Mouse (Mus musculus): Measurements from ENCODE around the gene Cep128. TPM values are rescaled to one million over a fixed set of nuclear protein-coding genes. Genes with fewer than 3 reads are reported as not detected.

Gene Cep128
- polyA plus RNA-seq, 1 experiment from 2014 or later: 7.4 TPM

DNA sequence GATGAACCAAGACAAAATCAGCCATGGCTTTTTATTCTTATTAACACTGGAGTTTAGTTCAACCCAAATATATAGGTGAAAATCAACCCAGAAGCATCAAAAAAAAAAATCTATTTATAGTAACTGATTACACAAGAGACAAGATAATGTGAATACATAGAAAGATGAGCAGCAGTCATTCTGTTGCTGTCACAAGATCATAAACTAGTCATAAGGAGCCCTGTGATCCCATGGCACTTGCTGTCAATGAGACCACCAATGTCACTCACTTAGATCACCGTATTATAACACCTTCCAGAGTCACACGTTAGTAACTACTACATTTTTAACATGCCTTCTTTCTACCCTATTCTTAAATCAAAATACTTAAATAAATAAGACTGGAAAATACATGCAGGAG lies 118.2 kb downstream of the Cep128 start:
- H3K27ac ChIP-seq (replicated peaks in 1 of 2; ENCODE audit: control insufficient read depth in 1 of 2, insufficient read depth in 1 of 2, low read depth in 2 of 2, low read length in 2 of 2): no peak overlapping the region
- no peaks in the 10 kb centered on the region for H3K9me3 ChIP-seq (ENCODE audit: control insufficient read depth, low read length)
- H3K36me3 ChIP-seq (ENCODE audit: control insufficient read depth, insufficient read depth, low read length): no peaks in the 10 kb centered on the region
- 55% methylated on average over 2 of the region's 2 CpGs for WGBS
- no peak for ATAC-seq (ENCODE audit: insufficient number of reproducible peaks, insufficient read depth, low FRiP score, low read depth)
- H3K4me2 ChIP-seq (ENCODE audit: low read length): no peak overlapping the region
- peaks cover 3 to 19% of the 10 kb centered on the region in 2 experiments for H3K4me1 ChIP-seq (ENCODE audit: control insufficient read depth in 2 of 2, insufficient read depth in 2 of 2, low read length in 2 of 2)
- H3K9ac ChIP-seq (ENCODE audit: low read length): no peak overlapping the region
- no peak overlapping the region for H3K4me3 ChIP-seq (ENCODE audit: control insufficient read depth in 1 of 2, insufficient read depth in 1 of 2, low read depth in 1 of 2, low read length in 2 of 2)
- H3K27me3 ChIP-seq (ENCODE audit: control insufficient read depth, insufficient read depth, low read length): no peaks in the 10 kb centered on the region

DNA sequence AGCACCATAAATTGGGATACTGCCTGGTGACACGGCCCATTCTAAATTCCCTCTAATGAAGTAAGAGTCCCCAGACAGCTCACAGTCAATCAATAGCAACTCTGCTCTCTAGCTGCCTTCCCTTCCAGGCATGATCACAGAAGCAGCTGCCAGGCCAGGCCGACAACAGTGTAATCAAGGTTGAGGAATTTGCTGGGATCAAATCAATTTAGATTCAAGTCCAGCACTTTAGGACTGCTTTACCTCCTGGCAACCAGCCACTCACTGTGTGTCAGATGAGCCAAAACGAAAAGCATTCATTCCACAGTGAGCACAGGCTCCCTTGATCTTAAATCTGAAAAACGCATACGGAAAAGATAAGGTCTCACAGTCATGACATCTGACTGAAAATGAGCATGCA lies 118.7 kb downstream of the Cep128 start:
- no peak overlapping the region for H3K4me2 ChIP-seq (ENCODE audit: low read length)
- H3K9me3 ChIP-seq (ENCODE audit: control insufficient read depth, low read length): no peaks in the 10 kb centered on the region
- ATAC-seq (ENCODE audit: insufficient number of reproducible peaks, insufficient read depth, low FRiP score, low read depth): peak; percentile 54; the same call in 1 of the 2 replicates
- H3K9ac ChIP-seq (ENCODE audit: low read length): no peak overlapping the region
- H3K36me3 ChIP-seq (ENCODE audit: control insufficient read depth, insufficient read depth, low read length): no peaks in the 10 kb centered on the region
- H3K27ac ChIP-seq (replicated peaks in 1 of 2; ENCODE audit: control insufficient read depth in 1 of 2, insufficient read depth in 1 of 2, low read depth in 2 of 2, low read length in 2 of 2): peak overlapping the region; percentile 0 to 37; a peak in 1 of 4 replicates
- H3K4me1 ChIP-seq (ENCODE audit: control insufficient read depth in 2 of 2, insufficient read depth in 2 of 2, low read length in 2 of 2): peaks cover 3 to 19% of the 10 kb centered on the region in 2 experiments
- H3K27me3 ChIP-seq (ENCODE audit: control insufficient read depth, insufficient read depth, low read length): no peaks in the 10 kb centered on the region
- no peak overlapping the region for H3K4me3 ChIP-seq (ENCODE audit: control insufficient read depth in 1 of 2, insufficient read depth in 1 of 2, low read depth in 1 of 2, low read length in 2 of 2)
- 12% methylated on average over 5 of the region's 5 CpGs for WGBS

DNA sequence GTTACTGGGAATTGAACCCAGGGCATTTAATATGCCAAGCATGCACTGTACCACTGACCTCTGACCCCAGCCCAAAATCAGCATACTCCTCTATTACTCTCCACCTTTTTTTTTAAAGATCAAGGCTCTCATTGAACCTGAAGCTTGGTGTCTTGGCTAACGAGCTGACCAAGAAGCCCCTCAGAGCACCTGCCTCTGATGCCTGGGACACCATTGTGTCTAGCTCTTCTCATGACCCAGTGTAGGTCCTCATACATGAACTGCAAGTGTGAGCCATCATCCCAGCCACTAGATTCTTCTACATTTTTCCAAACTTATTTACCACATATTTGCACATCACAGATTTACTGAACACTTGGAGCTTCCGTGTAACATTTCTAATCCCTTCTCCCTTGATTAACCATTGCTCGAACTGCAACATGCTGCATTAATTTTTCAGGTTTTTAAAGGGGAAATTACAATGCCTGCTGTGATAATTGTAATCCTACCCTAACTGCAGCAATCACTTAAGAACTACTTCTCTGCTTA lies 119.3 kb downstream of the Cep128 start:
- no peak for ATAC-seq (ENCODE audit: insufficient number of reproducible peaks, insufficient read depth, low FRiP score, low read depth)
- no peaks in the 10 kb centered on the region for H3K27me3 ChIP-seq (ENCODE audit: control insufficient read depth, insufficient read depth, low read length)
- H3K9ac ChIP-seq (ENCODE audit: low read length): no peak overlapping the region; the same call in 1 of the 2 replicates
- no peak overlapping the region for H3K4me2 ChIP-seq (ENCODE audit: low read length)
- peaks cover 3 to 19% of the 10 kb centered on the region in 2 experiments for H3K4me1 ChIP-seq (ENCODE audit: control insufficient read depth in 2 of 2, insufficient read depth in 2 of 2, low read length in 2 of 2)
- peak overlapping the region in 1 of 2 experiments; percentile 37; a peak in 1 of 4 replicates for H3K27ac ChIP-seq (replicated peaks in 1 of 2; ENCODE audit: control insufficient read depth in 1 of 2, insufficient read depth in 1 of 2, low read depth in 2 of 2, low read length in 2 of 2)
- H3K4me3 ChIP-seq (ENCODE audit: control insufficient read depth in 1 of 2, insufficient read depth in 1 of 2, low read depth in 1 of 2, low read length in 2 of 2): no peak overlapping the region
- 75% methylated on average over 3 of the region's 3 CpGs for WGBS
- no peaks in the 10 kb centered on the region for H3K36me3 ChIP-seq (ENCODE audit: control insufficient read depth, insufficient read depth, low read length)
- H3K9me3 ChIP-seq (ENCODE audit: control insufficient read depth, low read length): no peaks in the 10 kb centered on the region

DNA sequence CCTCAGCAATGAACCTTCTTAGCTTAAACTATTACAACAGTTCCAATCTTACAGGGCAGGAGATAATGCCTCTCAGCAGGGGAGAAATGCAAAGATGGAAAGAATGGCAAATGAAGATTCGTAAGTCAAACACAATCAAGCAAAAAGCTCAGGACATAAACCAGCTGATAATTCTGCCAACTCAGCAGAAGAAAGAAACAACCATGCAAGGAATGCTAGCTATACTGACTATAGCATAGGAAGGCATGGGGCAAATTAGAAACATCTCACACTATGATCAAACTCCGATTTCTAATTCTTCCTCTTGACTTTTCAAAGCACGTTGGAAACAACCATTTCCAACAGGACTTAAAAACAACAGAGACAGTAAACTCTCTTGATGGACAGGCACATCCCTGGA lies 120.5 kb downstream of the Cep128 start:
- Histone ChIP-seq H3K4me3 (ENCODE audit: control insufficient read depth in 1 of 2, insufficient read depth in 1 of 2, low read depth in 1 of 2, low read length in 2 of 2) (no peak overlapping the region), H3K9me3 (ENCODE audit: control insufficient read depth, low read length) (no peaks in the 10 kb centered on the region), H3K36me3 (ENCODE audit: control insufficient read depth, insufficient read depth, low read length) (no peaks in the 10 kb centered on the region), H3K4me2 (ENCODE audit: low read length) (no peak overlapping the region), H3K4me1 (ENCODE audit: control insufficient read depth in 2 of 2, insufficient read depth in 2 of 2, low read length in 2 of 2) (peaks cover 3 to 19% of the 10 kb centered on the region in 2 experiments), H3K27ac (replicated peaks in 1 of 2; ENCODE audit: control insufficient read depth in 1 of 2, insufficient read depth in 1 of 2, low read depth in 2 of 2, low read length in 2 of 2) (no peak overlapping the region), H3K9ac (ENCODE audit: low read length) (no peak overlapping the region), H3K27me3 (ENCODE audit: control insufficient read depth, insufficient read depth, low read length) (no peaks in the 10 kb centered on the region)
- ATAC-seq (ENCODE audit: insufficient number of reproducible peaks, insufficient read depth, low FRiP score, low read depth): no peak
- 77% methylated on average over 3 of the region's 3 CpGs for WGBS

DNA sequence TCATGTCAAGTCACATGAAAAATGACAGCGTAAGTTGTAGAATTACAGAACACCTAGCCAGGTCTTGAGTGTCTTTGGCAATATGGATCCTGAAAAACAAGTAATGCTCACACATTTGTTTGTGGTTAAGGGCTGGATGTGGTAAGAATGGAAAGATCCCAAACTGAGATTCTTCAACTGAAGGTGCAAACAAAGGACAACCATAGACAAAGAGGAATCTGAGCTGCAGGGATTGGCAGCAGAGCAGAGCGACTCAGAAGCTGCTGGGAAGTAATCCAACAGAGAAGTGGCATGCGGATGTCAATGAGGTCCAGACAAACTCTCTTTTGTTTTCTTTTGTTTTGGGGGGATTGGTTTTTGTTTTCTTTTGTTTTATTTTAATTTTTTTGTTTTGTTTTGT lies 121.4 kb downstream of the Cep128 start:
- H3K4me3 ChIP-seq (ENCODE audit: control insufficient read depth in 1 of 2, insufficient read depth in 1 of 2, low read depth in 1 of 2, low read length in 2 of 2): no peak overlapping the region
- H3K36me3 ChIP-seq (ENCODE audit: control insufficient read depth, insufficient read depth, low read length): no peaks in the 10 kb centered on the region
- no peaks in the 10 kb centered on the region for H3K27me3 ChIP-seq (ENCODE audit: control insufficient read depth, insufficient read depth, low read length)
- H3K27ac ChIP-seq (replicated peaks in 1 of 2; ENCODE audit: control insufficient read depth in 1 of 2, insufficient read depth in 1 of 2, low read depth in 2 of 2, low read length in 2 of 2): no peak overlapping the region
- no peak overlapping the region for H3K9ac ChIP-seq (ENCODE audit: low read length)
- peaks cover 3 to 19% of the 10 kb centered on the region in 2 experiments for H3K4me1 ChIP-seq (ENCODE audit: control insufficient read depth in 2 of 2, insufficient read depth in 2 of 2, low read length in 2 of 2)
- H3K4me2 ChIP-seq (ENCODE audit: low read length): no peak overlapping the region
- ATAC-seq (ENCODE audit: insufficient number of reproducible peaks, insufficient read depth, low FRiP score, low read depth): no peak
- WGBS: 73% methylated on average over 3 of the region's 3 CpGs
- H3K9me3 ChIP-seq (ENCODE audit: control insufficient read depth, low read length): no peaks in the 10 kb centered on the region

DNA sequence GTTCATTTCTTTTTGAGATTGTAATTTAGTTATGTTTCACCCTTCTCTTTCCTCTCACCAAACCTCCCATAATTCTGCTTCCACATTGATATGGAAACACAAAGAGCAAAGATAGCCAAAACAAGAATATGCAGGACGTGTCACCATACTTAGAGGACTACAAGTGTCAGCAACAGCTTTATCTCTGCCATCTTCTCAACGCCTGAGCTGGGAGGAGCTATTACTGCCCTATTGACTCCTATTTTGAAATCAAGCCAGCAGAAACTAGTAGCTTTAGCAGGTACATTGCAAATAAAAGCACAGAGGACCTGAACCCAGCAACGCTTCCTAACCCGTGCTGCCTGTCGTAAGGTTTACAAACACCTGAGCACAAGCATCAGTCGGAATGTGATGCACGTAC lies 127.9 kb downstream of the Cep128 start:
- Histone ChIP-seq H3K4me1 (ENCODE audit: control insufficient read depth in 2 of 2, insufficient read depth in 2 of 2, low read length in 2 of 2) (no peaks in the 10 kb centered on the region), H3K9me3 (ENCODE audit: control insufficient read depth, low read length) (no peaks in the 10 kb centered on the region), H3K4me2 (ENCODE audit: low read length) (no peak overlapping the region), H3K4me3 (ENCODE audit: control insufficient read depth in 1 of 2, insufficient read depth in 1 of 2, low read depth in 1 of 2, low read length in 2 of 2) (no peak overlapping the region), H3K27me3 (ENCODE audit: control insufficient read depth, insufficient read depth, low read length) (no peaks in the 10 kb centered on the region), H3K27ac (replicated peaks in 1 of 2; ENCODE audit: control insufficient read depth in 1 of 2, insufficient read depth in 1 of 2, low read depth in 2 of 2, low read length in 2 of 2) (no peak overlapping the region), H3K9ac (ENCODE audit: low read length) (no peak overlapping the region), H3K36me3 (ENCODE audit: control insufficient read depth, insufficient read depth, low read length) (no peaks in the 10 kb centered on the region)
- WGBS: 79% methylated on average over 7 of the region's 7 CpGs
- ATAC-seq (ENCODE audit: insufficient number of reproducible peaks, insufficient read depth, low FRiP score, low read depth): no peak

DNA sequence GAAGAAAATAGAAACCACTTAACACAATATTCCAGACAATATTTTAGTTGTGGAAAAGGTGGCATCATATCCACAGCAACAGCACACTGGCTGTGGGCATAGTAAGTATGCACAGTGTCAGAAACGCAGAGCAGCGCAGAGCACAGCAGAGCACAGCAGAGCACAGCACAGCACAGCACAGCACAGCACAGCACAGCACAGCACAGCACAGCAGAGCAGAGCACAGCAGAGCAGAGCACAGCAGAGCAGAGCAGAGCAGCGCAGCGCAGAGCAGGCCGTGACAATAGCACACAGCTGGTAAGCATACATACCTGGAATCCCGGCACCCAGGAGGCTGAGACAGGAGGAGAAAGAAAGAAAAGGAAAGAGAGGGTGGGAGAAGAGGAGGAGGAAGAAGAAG lies 129.4 kb downstream of the Cep128 start:
- Histone ChIP-seq H3K9me3 (ENCODE audit: control insufficient read depth, low read length) (no peaks in the 10 kb centered on the region), H3K27me3 (ENCODE audit: control insufficient read depth, insufficient read depth, low read length) (no peaks in the 10 kb centered on the region), H3K4me2 (ENCODE audit: low read length) (no peak overlapping the region), H3K4me1 (ENCODE audit: control insufficient read depth in 2 of 2, insufficient read depth in 2 of 2, low read length in 2 of 2) (no peaks in the 10 kb centered on the region), H3K36me3 (ENCODE audit: control insufficient read depth, insufficient read depth, low read length) (no peaks in the 10 kb centered on the region), H3K27ac (replicated peaks in 1 of 2; ENCODE audit: control insufficient read depth in 1 of 2, insufficient read depth in 1 of 2, low read depth in 2 of 2, low read length in 2 of 2) (no peak overlapping the region), H3K4me3 (ENCODE audit: control insufficient read depth in 1 of 2, insufficient read depth in 1 of 2, low read depth in 1 of 2, low read length in 2 of 2) (no peak overlapping the region), H3K9ac (ENCODE audit: low read length) (no peak overlapping the region)
- ATAC-seq (ENCODE audit: insufficient number of reproducible peaks, insufficient read depth, low FRiP score, low read depth): no peak
- WGBS: 99% methylated on average over 6 of the region's 6 CpGs

DNA sequence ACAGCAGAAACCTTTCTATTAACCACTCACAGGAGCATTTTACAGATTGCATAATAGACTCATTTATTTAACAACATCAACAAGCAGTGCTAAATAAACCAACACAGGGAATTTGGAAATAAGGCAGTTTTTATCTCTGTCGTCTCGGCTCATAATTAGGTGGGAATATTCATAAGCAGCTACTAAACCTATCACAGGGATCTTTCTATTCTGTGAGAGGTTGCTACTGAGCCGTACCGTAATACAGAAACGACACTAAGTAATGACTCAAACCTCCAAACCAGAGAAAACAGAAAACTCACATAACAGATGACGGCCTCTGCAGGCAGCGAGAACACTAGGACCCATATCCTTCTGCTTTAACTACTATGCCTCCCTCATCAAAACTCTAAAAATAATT lies 163.6 kb downstream of the Cep128 start:
- Histone ChIP-seq H3K36me3 (ENCODE audit: control insufficient read depth, insufficient read depth, low read length) (no peaks in the 10 kb centered on the region), H3K9ac (ENCODE audit: low read length) (no peak overlapping the region), H3K27me3 (ENCODE audit: control insufficient read depth, insufficient read depth, low read length) (no peaks in the 10 kb centered on the region), H3K4me1 (ENCODE audit: control insufficient read depth in 2 of 2, insufficient read depth in 2 of 2, low read length in 2 of 2) (no peaks in the 10 kb centered on the region), H3K4me3 (ENCODE audit: control insufficient read depth in 1 of 2, insufficient read depth in 1 of 2, low read depth in 1 of 2, low read length in 2 of 2) (no peak overlapping the region), H3K27ac (replicated peaks in 1 of 2; ENCODE audit: control insufficient read depth in 1 of 2, insufficient read depth in 1 of 2, low read depth in 2 of 2, low read length in 2 of 2) (no peak overlapping the region), H3K9me3 (ENCODE audit: control insufficient read depth, low read length) (no peaks in the 10 kb centered on the region), H3K4me2 (ENCODE audit: low read length) (no peak overlapping the region)
- no peak for ATAC-seq (ENCODE audit: insufficient number of reproducible peaks, insufficient read depth, low FRiP score, low read depth)
- WGBS: 95% methylated on average over 7 of the region's 7 CpGs

All from heart, embryonic 14.5 days (tissue).